Mouse (Mus musculus): ENCODE measurements around the gene Hist1h4d. TPM values are rescaled to one million over a fixed set of nuclear protein-coding genes. Genes with fewer than 3 reads are reported as not detected.
"Not testable (repeated sequence)": the region's sequence is repeated elsewhere in the genome, so short reads cannot be mapped to it uniquely, and the experiment has no call there.

Gene Hist1h4d
- polyA plus RNA-seq, 1 experiment = 0.47 TPM

GRCm38 (mm10) chr13:23551146-23551834, 30.1 kb upstream of the Hist1h4d start, which contains the start of gene Hist1h4f:
Hist1h4f (minus strand) TSS chr13:23551648.
- peak; percentile 67 for DNase-seq (ENCODE audit: low spot score)

GRCm38 (mm10) chr13:23551931-23552914, 29.2 kb upstream of the Hist1h4d start:
- no peak for DNase-seq (ENCODE audit: low spot score)

DNA sequence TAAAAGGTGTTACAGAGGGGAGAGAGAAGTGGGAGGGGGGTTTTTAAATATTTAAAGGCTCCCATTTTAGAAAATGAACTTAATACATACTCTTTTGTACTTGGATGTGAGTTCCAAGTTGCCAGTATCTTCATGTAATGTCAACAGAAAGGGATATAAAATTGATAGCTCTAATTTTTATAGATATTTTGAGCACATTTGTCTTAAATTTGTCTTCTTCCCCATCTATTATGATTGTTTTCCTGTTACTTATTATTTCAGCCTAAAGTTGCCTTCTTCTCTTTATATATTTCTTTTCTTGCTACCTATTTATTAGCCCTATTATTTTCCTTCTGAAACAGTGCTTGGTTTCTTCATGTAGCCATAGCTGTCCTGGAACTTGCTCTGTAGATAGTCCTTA, 28.4 kb upstream of the Hist1h4d start, which contains the start of gene Hist1h1d:
TSS of gene Hist1h1d (plus strand) at position 301 of the 400 bp plus-strand sequence.
- DNase-seq (ENCODE audit: low spot score) = no peak

- no peak for DNase-seq (ENCODE audit: low spot score)
These were observed 27.0 kb upstream of the Hist1h4d start for GRCm38 (mm10) chr13:23554393-23554792.

DNA sequence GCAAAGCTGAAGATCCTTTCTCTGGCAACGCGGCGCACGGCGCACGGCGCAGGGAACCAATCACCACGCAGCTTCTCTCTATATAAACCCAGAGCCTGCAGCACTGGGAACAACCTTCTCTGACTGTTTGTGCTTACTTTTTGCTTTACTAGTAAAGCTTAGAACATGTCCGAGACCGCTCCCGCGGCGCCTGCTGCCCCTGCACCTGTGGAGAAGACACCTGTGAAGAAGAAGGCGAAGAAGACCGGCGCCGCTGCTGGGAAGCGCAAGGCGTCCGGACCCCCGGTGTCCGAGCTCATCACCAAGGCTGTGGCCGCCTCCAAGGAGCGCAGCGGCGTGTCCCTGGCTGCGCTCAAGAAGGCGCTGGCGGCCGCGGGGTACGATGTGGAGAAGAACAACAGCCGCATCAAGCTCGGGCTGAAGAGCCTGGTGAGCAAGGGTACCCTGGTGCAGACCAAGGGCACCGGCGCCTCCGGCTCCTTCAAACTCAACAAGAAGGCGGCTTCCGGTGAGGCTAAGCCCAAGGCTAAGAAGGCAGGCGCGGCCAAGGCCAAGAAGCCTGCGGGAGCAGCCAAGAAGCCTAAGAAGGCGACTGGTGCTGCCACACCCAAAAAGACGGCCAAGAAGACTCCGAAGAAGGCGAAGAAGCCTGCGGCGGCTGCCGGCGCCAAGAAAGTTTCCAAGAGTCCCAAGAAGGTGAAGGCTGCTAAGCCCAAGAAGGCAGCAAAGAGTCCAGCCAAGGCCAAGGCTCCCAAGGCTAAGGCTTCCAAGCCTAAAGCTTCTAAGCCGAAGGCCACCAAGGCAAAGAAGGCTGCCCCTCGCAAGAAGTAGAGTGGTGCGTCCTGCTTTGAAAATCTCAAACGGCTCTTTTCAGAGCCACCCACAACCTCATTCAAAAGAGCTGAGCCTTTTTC, 26.2 kb upstream of the Hist1h4d start:
- peak; percentile 59 for DNase-seq (ENCODE audit: low spot score)

- peak; percentile 30 for DNase-seq (ENCODE audit: low spot score)
These were observed 25.5 kb upstream of the Hist1h4d start for GRCm38 (mm10) chr13:23555839-23556416.

DNA sequence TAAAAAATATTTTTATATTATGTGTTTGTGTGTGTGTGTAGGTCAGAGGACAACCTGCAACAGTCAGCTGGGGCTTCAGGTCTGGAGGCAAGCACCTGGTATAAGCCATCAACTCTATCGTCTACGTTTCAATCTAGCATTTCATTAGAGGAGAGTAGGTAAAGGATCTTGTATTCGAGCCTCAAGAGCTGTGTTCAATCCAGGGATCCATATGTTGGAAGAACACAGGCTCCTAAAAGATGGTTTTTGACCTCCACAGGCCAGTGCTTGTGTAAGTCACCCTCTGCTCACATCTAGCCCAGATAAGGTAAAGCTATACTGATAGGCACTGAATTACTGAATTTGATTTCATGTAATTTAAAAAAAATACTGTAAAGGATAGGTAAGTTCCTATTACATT, 24.5 kb upstream of the Hist1h4d start:
- DNase-seq (ENCODE audit: low spot score) = no peak

DNA sequence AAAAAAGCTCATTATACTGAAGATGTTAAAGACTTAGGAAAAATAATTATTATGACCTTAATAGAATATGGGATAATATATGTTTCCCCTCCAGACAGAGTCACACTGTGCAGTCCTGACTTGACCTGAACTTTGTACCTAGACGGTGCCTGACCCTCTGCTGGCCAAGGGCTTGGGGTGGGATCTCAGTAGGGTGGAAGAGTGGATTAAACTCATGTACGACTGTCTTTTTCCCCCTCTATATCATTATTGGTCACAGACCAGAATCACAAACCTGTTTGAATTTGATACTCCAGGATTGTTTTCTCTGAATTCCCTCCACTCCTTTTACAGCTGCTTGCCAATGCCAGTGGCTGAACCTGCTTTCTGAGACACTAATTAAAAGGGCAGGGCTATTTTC, 20.7 kb upstream of the Hist1h4d start:
- DNase-seq (ENCODE audit: low spot score) = not testable (repeated sequence)

GRCm38 (mm10) chr13:23561531-23561882, 19.9 kb upstream of the Hist1h4d start:
- DNase-seq (ENCODE audit: low spot score) = not testable (repeated sequence)

DNA sequence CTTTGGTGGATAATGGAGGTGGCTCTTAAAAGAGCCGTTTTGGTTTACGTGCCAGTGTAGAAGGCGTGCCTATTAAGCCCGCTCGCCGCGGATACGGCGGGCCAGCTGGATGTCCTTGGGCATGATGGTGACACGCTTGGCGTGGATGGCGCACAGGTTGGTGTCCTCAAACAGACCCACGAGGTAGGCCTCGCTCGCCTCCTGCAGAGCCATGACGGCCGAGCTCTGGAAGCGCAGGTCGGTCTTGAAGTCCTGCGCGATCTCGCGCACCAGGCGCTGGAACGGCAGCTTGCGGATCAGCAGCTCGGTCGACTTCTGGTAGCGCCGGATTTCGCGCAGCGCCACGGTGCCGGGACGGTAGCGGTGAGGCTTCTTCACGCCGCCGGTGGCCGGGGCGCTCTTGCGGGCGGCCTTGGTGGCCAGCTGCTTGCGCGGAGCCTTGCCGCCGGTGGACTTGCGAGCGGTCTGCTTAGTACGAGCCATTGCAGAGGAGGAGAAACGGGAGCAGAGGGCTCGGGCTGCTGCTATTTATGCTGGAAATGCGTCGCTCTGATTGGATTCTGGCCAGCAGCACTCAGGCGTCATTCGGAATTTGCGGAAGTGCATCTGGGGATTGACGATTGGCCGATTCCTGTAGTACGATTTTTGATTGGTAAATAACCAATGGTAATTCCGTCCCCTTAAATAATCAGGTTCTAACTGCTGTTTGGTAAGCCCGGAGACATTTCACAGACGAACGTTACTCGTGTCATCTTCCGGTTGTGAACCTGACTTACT, 19.3 kb upstream of the Hist1h4d start, which contains the start of gene Hist1h3e:
TSS of gene Hist1h3e (minus strand) at position 487 of the 777 bp plus-strand sequence.
- peak; percentile 90 for DNase-seq (ENCODE audit: low spot score)

DNA sequence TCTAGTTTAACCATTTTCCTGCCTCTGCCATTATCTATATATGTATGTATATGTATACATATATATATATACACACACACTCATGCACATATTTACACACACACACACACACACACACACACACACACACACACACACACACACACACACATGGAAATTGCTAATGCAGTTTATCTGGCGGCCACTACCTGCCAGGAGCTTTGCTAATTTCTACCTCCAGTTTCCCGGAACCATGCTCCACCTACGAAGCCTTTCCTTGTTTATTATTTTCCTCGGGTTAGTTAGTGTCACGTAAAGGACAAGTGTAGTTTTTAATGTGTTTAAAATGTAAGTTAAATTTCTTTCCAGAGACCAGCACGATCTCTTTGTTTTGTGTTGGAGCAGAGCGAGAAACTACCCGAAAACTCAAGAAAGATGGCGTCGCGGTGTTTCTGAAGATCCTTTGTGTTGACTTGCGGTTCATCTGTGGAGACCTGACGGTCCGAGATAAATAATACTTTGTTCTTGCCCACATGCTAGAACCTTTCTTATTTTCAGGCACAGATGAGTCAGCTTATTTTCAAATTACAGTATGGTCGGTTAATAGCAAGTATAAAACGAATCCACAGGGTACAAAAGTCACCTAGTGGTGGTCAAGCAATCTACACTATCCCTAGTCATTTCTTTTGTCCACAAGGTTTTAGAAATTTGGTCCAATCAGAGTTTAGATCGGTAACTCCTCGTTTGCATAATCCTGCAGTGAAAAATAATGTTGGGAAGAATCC, 18.5 kb upstream of the Hist1h4d start:
- no peak for DNase-seq (ENCODE audit: low spot score)

- DNase-seq (ENCODE audit: low spot score) = no peak
These were observed 16.9 kb upstream of the Hist1h4d start for GRCm38 (mm10) chr13:23564482-23564881.

GRCm38 (mm10) chr13:23570261-23571021, 11.0 kb upstream of the Hist1h4d start:
- DNase-seq (ENCODE audit: low spot score) = not testable (repeated sequence)

DNA sequence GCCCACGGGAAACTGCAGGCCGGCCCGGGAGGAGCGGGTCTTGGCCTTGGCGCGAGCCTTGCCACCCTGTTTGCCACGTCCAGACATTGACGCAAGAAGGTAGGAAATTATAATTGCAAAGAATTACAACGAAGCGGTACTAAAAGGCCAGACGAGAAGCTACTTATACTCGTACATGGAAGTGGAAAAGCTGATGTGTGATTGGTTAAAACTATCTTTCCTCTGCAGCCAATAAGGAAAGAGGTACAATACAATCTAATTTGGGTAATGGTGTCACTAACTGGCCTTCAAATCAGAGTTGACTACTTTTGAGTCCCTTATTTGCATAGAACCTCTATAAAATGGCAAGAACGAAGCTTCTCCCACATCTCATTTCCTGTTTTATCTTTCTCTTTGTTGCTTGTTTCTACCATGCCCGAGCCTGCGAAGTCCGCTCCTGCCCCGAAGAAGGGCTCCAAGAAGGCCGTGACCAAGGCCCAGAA, 10.3 kb upstream of the Hist1h4d start, which contains the start of the genes Hist1h2ae and Hist1h2bg:
TSS of gene Hist1h2ae (minus strand) at position 199 of the 482 bp plus-strand sequence.
TSS of gene Hist1h2bg (plus strand) at position 375 of the 482 bp plus-strand sequence.
- peak; percentile 61 for DNase-seq (ENCODE audit: low spot score)

DNA sequence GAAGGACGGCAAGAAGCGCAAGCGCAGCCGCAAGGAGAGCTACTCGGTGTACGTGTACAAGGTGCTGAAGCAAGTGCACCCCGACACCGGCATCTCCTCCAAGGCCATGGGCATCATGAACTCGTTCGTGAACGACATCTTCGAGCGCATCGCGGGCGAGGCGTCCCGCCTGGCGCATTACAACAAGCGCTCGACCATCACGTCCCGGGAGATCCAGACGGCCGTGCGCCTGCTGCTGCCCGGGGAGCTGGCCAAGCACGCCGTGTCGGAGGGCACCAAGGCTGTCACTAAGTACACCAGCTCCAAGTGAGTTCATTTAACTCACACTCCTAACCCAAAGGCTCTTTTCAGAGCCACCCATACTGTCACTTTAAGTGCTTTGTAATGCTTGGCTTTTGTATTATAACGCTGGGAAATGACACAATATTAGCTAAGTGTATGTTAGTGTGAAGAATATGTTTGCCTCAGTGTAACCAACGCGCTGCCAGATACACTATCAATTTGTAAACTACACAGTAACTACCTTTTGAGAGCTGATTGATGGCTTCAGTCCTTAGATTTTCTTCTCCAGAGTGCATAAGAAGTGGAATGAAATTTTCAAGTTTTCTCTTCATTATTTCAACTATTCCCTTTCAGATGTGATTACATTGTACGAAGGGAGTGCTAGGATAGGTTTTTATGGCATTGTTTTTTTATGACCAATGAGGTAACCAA, 9.7 kb upstream of the Hist1h4d start:
- not testable (repeated sequence) for DNase-seq (ENCODE audit: low spot score)

DNA sequence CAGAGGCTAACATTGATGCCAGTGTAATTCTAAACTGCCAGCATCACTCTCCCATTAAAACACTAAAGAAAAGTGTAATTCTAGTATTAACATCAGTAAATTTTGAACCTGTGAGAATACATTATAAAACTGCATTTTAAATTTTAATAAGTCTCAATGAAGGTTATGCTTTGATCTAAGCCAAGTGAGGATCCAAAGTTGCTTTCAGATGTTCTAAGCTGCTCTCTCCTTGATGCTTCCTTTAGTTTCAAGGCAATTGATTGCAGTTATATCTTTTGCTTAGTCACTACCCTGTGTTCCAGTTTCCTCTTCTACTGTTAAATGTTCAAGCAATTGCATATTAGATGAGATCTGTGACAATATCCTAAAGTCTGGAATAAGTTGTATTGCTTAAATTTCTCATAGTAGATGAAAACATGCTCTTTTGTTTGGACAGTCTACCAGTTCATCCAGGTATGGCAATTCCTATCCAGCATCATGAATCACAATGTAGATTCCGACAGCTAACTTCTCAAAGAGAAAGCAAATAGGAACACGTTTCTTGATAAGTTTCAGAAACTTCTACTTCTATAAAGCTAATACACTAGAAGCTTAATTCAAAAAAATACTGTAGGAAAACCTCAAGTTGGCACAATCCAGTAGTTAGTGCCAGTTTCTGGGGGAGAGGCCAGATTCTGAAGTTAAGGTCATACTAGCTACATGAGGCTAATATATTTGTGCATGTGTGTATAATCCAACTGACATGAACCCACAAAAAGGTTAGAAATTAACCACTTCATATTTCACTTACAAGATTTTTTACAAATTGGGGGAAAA, 9.0 kb upstream of the Hist1h4d start:
- no peak for DNase-seq (ENCODE audit: low spot score)

Measured in urinary bladder, adult 2 months (tissue).